In the genomic region with DNA sequence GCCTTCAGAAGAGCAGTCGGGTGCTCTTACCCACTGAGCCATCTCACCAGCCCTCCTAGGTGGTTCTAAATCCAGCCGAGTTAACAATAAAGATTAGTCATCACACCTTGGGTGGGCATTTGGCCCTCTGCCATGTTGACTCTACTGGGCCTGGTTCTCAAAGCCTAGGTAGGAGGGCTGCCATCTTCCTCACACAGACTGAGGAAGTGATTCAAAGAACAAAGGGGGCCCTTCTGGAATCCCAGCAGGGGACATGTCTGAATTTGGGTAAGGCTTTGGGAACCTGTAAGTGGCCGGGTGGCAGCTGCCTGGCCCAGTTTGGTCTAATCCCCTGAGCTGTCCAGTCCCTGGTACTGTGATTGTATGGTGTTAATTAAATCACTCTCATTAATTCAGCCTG, we compare ENCODE assay signal across 13 mouse cellular contexts. TPM values are rescaled to one million over a fixed set of nuclear protein-coding genes. Genes with fewer than 3 reads are reported as not detected.
DNase-seq lines count a peak whose midpoint lies in the region; ATAC-seq and TF ChIP-seq lines count a peak whose summit lies in the region.
"Had no signal": no experiment of that assay in that cellular context is flagged by ENCODE, and none has a peak within 500 bp of the region (broad histone marks: within the 10 kb centered on the region; RNA-seq: fewer than 3 reads in every experiment).

No protein-coding gene starts in this region.

- no peak overlapping the region for H3K9ac ChIP-seq in intestine, embryonic 14.5 days (ENCODE audit: low read length)
- no peak overlapping the region for H3K9ac ChIP-seq in intestine, postnatal 0 days (ENCODE audit: low read depth, low read length)
- no peak overlapping the region for H3K9ac ChIP-seq in intestine, embryonic 15.5 days
- H3K9ac ChIP-seq: embryonic facial prominence, embryonic 13.5 days had no signal

- no peak for ATAC-seq in intestine, embryonic 14.5 days (replicated peaks; ENCODE audit: low FRiP score, low TSS enrichment, low read depth)
- ATAC-seq in intestine, postnatal 0 days, result no peak
- ATAC-seq in intestine, embryonic 15.5 days, result no peak
- ATAC-seq: CD4-positive, CD25-positive, alpha-beta regulatory T cell, adult 4 months had no signal

- intact Hi-C loops in gastrocnemius, postnatal 14 days (cut with DNase I; ENCODE audit: low total_unique reads), result no loop called here

- WGBS in intestine, embryonic 14.5 days, result 60% methylated on average over 3 of the region's 3 CpGs
- 46% methylated on average over 3 of the region's 3 CpGs for WGBS in intestine, postnatal 0 days
- WGBS in intestine, embryonic 15.5 days, result 54% methylated on average over 3 of the region's 3 CpGs

- no peak for TF ChIP-seq CTCF in intestine, postnatal 0 days (IDR thresholded peaks at IDR 0.05; ENCODE audit: low read depth)
- no peak for TF ChIP-seq CTCF in brain, embryonic 14.5 days (IDR thresholded peaks at IDR 0.05; ENCODE audit: borderline replicate concordance, extremely low read depth, insufficient read depth, insufficient read length)

- no peaks in the 10 kb centered on the region for H3K36me3 ChIP-seq in intestine, embryonic 14.5 days (ENCODE audit: control insufficient read depth, insufficient read depth, low read length)
- no peaks in the 10 kb centered on the region for H3K36me3 ChIP-seq in intestine, postnatal 0 days (ENCODE audit: control insufficient read depth, insufficient read depth)
- no peaks in the 10 kb centered on the region for H3K36me3 ChIP-seq in intestine, embryonic 15.5 days
- H3K36me3 ChIP-seq: embryonic facial prominence, embryonic 13.5 days had no signal

- peaks cover 27% of the 10 kb centered on the region for H3K4me1 ChIP-seq in intestine, embryonic 14.5 days (replicated peaks; ENCODE audit: control insufficient read depth, insufficient read depth, low read length)
- peaks cover 11% of the 10 kb centered on the region; the same call in 1 of the 2 replicates for H3K4me1 ChIP-seq in intestine, postnatal 0 days (replicated peaks; ENCODE audit: control insufficient read depth, insufficient read depth, low read length)
- H3K4me1 ChIP-seq in intestine, embryonic 15.5 days (replicated peaks), result peaks cover 21% of the 10 kb centered on the region

- no peak for TF ChIP-seq POLR2A in brain, embryonic 14.5 days (IDR thresholded peaks at IDR 0.05; ENCODE audit: borderline replicate concordance, extremely low read depth, insufficient read depth, insufficient read length, poor library complexity, severe bottlenecking)

- no peak for DNase-seq in intestine, embryonic 14.5 days (ENCODE audit: low spot score)
- peak; percentile 83 for DNase-seq in ES-CJ7 (ENCODE audit: low read depth, low spot score)
- DNase-seq in brain, embryonic 14.5 days (ENCODE audit: low read depth), result peak; percentile 95
- DNase-seq in gastrocnemius, adult 18-20 months (ENCODE audit: low spot score), result no peak
- DNase-seq in spleen, postnatal 36 days (ENCODE audit: low spot score in 2 of 2), result no peak
- DNase-seq in gastrocnemius, postnatal 14 days, result no peak
- DNase-seq: cerebellum, adult 9-11 months; heart, postnatal 36 days had no signal

- peak overlapping the region; percentile 98 for H3K27ac ChIP-seq in intestine, embryonic 14.5 days (ENCODE audit: low read depth)
- H3K27ac ChIP-seq in intestine, postnatal 0 days (ENCODE audit: low read depth, low read length), result no peak overlapping the region; the same call in 1 of the 2 replicates
- H3K27ac ChIP-seq in intestine, embryonic 15.5 days, result peak overlapping the region; percentile 9; the same call in 1 of the 2 replicates
- H3K27ac ChIP-seq: embryonic facial prominence, embryonic 13.5 days had no signal

- H3K9me3 ChIP-seq in intestine, embryonic 14.5 days (ENCODE audit: control insufficient read depth, low read length), result no peaks in the 10 kb centered on the region
- no peaks in the 10 kb centered on the region for H3K9me3 ChIP-seq in intestine, postnatal 0 days (ENCODE audit: control insufficient read depth)
- no peaks in the 10 kb centered on the region for H3K9me3 ChIP-seq in intestine, embryonic 15.5 days
- H3K9me3 ChIP-seq: embryonic facial prominence, embryonic 13.5 days had no signal

- H3K4me3 ChIP-seq in intestine, embryonic 14.5 days (ENCODE audit: low read depth, low read length), result no peak overlapping the region
- H3K4me3 ChIP-seq in intestine, postnatal 0 days (ENCODE audit: low read depth, low read length), result no peak overlapping the region
- H3K4me3 ChIP-seq in intestine, embryonic 15.5 days (replicated peaks), result no peak overlapping the region
- H3K4me3 ChIP-seq: embryonic facial prominence, embryonic 13.5 days; megakaryocyte, embryonic 14.5 days had no signal

- no peak overlapping the region for H3K4me2 ChIP-seq in intestine, embryonic 14.5 days (ENCODE audit: low read length)
- no peak overlapping the region for H3K4me2 ChIP-seq in intestine, postnatal 0 days (replicated peaks; ENCODE audit: low read depth)
- no peak overlapping the region for H3K4me2 ChIP-seq in intestine, embryonic 15.5 days (replicated peaks)
- H3K4me2 ChIP-seq: embryonic facial prominence, embryonic 13.5 days had no signal

- no peaks in the 10 kb centered on the region for H3K27me3 ChIP-seq in intestine, embryonic 14.5 days (replicated peaks; ENCODE audit: control insufficient read depth, insufficient read depth, low read length)
- H3K27me3 ChIP-seq in intestine, postnatal 0 days (replicated peaks; ENCODE audit: control insufficient read depth, insufficient read depth, low read length), result no peaks in the 10 kb centered on the region
- H3K27me3 ChIP-seq in intestine, embryonic 15.5 days (replicated peaks), result no peaks in the 10 kb centered on the region
- H3K27me3 ChIP-seq: embryonic facial prominence, embryonic 13.5 days had no signal

RNA-seq across cellular contexts. Expression of gene Enc1, which starts 3.2 kb away (rescaled TPM):
- 6.6 and 8.2 TPM in 2 replicates for polyA plus RNA-seq in intestine, embryonic 14.5 days (2014; fragmentation: Nextera tagmentation; extraction: Ambion mirVana)
- polyA plus RNA-seq in intestine, postnatal 0 days (2015; fragmentation: Nextera tagmentation; extraction: Ambion mirVana), result 2.3 and 2.6 TPM in 2 replicates
- 249 and 303 TPM in 2 replicates for polyA plus RNA-seq in brain, embryonic 14.5 days (2012; rRNA removed)
- 6.0 and 6.1 TPM in 2 replicates for polyA plus RNA-seq in intestine, embryonic 15.5 days (2015; fragmentation: Nextera tagmentation; extraction: Ambion mirVana)
- total RNA-seq in gastrocnemius, adult 18-20 months (2021), result 1 to 10 TPM; 2.4 to 2.6 TPM
- 1 to 10 TPM; 3.2 to 3.6 TPM for total RNA-seq in gastrocnemius, postnatal 14 days (2021)

RNA-seq across cellular contexts. Expression of gene Hexb, which starts 39.5 kb away (rescaled TPM):
- 52.4 and 56.7 TPM in 2 replicates for polyA plus RNA-seq in intestine, embryonic 14.5 days (2014; fragmentation: Nextera tagmentation; extraction: Ambion mirVana)
- polyA plus RNA-seq in intestine, postnatal 0 days (2015; fragmentation: Nextera tagmentation; extraction: Ambion mirVana), result 273 and 300 TPM in 2 replicates
- polyA plus RNA-seq in brain, embryonic 14.5 days (2012; rRNA removed), result 25.8 and 28.2 TPM in 2 replicates
- polyA plus RNA-seq in intestine, embryonic 15.5 days (2015; fragmentation: Nextera tagmentation; extraction: Ambion mirVana), result 93.1 and 94.7 TPM in 2 replicates
- total RNA-seq in gastrocnemius, adult 18-20 months (2021), result 1 to 10 TPM; 8.6 to 9.5 TPM
- total RNA-seq in gastrocnemius, postnatal 14 days (2021), result 10 to 100 TPM; 12.8 to 13.0 TPM

Comparison
In these comparisons a context has a peak if more than half of its experiments do, and no peak if none do; other contexts are left out.
1. DNase-seq: peak in ES-CJ7 (single experiment) and brain, embryonic 14.5 days (single experiment); none in intestine, embryonic 14.5 days (single experiment), gastrocnemius, adult 18-20 months (single experiment), spleen, postnatal 36 days (0 of 2) and gastrocnemius, postnatal 14 days (single experiment).
2. RNA of gene Enc1, which starts 3.2 kb away (polyA plus RNA-seq): 249 to 303 TPM in brain, embryonic 14.5 days; 6.6 to 8.2 TPM in intestine, embryonic 14.5 days, 6.0 to 6.1 TPM in intestine, embryonic 15.5 days and 2.3 to 2.6 TPM in intestine, postnatal 0 days; every median in the first group is over 10 times any median in the second.